Mouse (Mus musculus): ENCODE results near the gene Vdac2. TPM values are rescaled to one million over a fixed set of nuclear protein-coding genes. Genes with fewer than 3 reads are reported as not detected.

Vdac2 gene
- polyA plus RNA-seq, 1 experiment: 402 TPM

DNA sequence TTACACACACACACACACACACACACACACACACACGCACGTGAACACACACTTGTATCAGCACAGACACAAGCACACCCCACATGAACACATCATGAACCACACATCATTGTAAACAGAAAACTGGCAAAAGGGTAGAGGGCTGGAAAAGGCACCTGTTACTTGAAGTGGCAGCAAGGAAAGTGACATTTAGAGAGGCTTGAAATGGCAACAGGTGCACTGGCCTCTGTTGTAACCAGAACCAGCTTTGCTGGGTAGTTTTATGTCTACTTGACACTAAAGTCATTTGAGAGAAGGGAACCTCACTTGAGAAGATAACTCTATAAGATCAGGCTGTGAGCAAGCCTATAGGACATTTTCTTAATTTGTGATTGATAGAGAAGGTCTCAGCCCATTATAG is 15.6 kb upstream of the Vdac2 start:
- Histone ChIP-seq H3K4me3 (ENCODE audit: control insufficient read depth, low read depth, low read length) (no peak overlapping the region), H3K27me3 (ENCODE audit: control insufficient read depth, insufficient read depth, low read length) (no peaks in the 10 kb centered on the region), H3K36me3 (ENCODE audit: control insufficient read depth, insufficient read depth, low read length) (no peaks in the 10 kb centered on the region), H3K27ac (ENCODE audit: control insufficient read depth, insufficient read depth, low read depth, low read length) (no peak overlapping the region), H3K4me1 (ENCODE audit: control insufficient read depth, insufficient read depth, low read length) (no peaks in the 10 kb centered on the region)
- TF ChIP-seq POLR2A (IDR thresholded peaks at IDR 0.05; ENCODE audit: control insufficient read depth, low read depth, low read length) (no peak), CTCF (IDR thresholded peaks at IDR 0.05; ENCODE audit: control insufficient read depth, insufficient read depth, insufficient replicate concordance, low read depth, low read length) (no peak)

DNA sequence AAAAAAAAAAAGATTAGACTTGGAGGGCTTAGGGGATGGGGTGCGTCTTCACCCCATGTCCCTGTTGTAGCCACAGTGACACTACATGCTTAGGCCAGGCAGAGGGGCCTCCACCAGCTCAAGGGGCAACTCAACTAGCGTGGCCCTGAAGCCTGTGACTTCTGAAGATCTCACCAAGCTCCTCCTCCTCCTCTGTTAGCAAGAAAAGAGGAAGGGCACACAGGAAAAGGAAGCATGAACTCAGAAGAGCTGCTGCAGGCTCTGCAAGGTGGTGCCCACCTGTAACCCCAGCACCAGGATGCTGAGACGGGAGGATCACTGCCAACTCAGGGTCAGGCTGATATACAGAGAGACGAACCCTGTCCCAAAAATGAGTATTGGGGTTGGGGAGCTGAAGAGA is 13.7 kb upstream of the Vdac2 start:
- no peaks in the 10 kb centered on the region for H3K36me3 ChIP-seq (ENCODE audit: control insufficient read depth, insufficient read depth, low read length)
- no peaks in the 10 kb centered on the region for H3K4me1 ChIP-seq (ENCODE audit: control insufficient read depth, insufficient read depth, low read length)
- H3K27ac ChIP-seq (ENCODE audit: control insufficient read depth, insufficient read depth, low read depth, low read length): no peak overlapping the region
- TF ChIP-seq POLR2A (IDR thresholded peaks at IDR 0.05; ENCODE audit: control insufficient read depth, low read depth, low read length) (no peak), CTCF (IDR thresholded peaks at IDR 0.05; ENCODE audit: control insufficient read depth, insufficient read depth, insufficient replicate concordance, low read depth, low read length) (no peak)
- no peak overlapping the region for H3K4me3 ChIP-seq (ENCODE audit: control insufficient read depth, low read depth, low read length)
- no peaks in the 10 kb centered on the region for H3K27me3 ChIP-seq (ENCODE audit: control insufficient read depth, insufficient read depth, low read length)

DNA sequence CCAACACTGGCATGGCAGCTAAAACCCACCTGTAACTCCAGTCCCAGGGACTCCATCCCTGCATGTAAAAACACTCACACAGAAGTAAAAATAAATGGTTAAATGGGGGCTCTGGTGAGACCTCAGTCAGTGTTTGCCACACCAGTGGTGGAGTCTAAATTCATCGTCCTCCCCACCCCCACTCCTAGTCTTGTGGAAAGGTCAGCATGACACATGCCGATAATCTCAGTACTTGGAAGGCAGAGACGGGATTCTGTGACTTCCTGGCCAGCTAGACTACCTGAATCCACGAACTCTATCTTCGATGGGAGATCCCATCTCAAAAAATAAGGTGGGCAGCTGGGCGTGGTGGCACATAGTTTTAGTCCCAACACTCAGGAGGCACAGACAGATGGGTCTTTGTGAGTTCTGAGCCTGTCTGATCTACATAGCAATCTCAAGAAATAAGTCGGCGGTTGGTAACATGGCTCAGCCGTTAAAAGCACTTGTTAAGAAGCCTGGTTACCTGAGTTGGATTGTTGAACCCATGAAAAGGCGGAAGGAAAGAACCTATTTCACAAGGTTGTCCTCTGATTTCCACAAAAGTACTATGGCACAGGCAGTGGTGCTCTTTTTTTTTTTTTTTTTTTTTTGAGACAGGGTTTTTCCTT is 13.2 kb upstream of the Vdac2 start:
- Histone ChIP-seq H3K4me3 (ENCODE audit: control insufficient read depth, low read depth, low read length) (no peak overlapping the region), H3K27me3 (ENCODE audit: control insufficient read depth, insufficient read depth, low read length) (no peaks in the 10 kb centered on the region), H3K36me3 (ENCODE audit: control insufficient read depth, insufficient read depth, low read length) (no peaks in the 10 kb centered on the region), H3K27ac (ENCODE audit: control insufficient read depth, insufficient read depth, low read depth, low read length) (no peak overlapping the region), H3K4me1 (ENCODE audit: control insufficient read depth, insufficient read depth, low read length) (no peaks in the 10 kb centered on the region)
- no peak for TF ChIP-seq CTCF (IDR thresholded peaks at IDR 0.05; ENCODE audit: control insufficient read depth, insufficient read depth, insufficient replicate concordance, low read depth, low read length)
- TF ChIP-seq POLR2A (IDR thresholded peaks at IDR 0.05; ENCODE audit: control insufficient read depth, low read depth, low read length): no peak

DNA sequence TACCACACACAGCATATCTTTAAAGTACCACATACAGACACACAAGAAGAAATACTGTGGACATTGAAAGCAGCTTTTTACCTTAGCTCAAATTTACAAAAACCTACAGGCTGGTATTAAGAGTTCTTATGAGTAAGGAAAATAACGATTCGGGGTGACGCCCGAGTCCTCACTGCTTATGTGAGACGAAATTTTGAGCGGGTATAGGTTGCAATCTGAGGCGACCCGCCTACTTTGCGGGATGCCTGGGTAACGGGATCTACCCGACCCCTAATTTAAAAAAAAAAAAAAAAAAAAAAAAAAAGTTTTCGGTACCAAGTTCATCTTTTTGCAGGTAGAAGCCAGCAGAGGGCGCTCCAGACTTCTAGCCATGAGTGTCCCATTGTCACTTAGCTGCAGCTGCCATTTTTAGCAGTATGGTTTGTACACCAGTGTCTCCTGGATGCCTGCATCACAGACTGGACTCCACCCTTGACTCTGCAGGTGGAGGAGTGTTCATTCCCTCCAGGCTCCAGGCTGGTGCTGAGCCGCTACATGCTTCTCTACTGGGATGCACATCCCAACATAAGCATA is 12.4 kb upstream of the Vdac2 start:
- Histone ChIP-seq H3K27me3 (ENCODE audit: control insufficient read depth, insufficient read depth, low read length) (no peaks in the 10 kb centered on the region), H3K36me3 (ENCODE audit: control insufficient read depth, insufficient read depth, low read length) (no peaks in the 10 kb centered on the region), H3K27ac (ENCODE audit: control insufficient read depth, insufficient read depth, low read depth, low read length) (no peak overlapping the region), H3K4me3 (ENCODE audit: control insufficient read depth, low read depth, low read length) (no peak overlapping the region), H3K4me1 (ENCODE audit: control insufficient read depth, insufficient read depth, low read length) (no peaks in the 10 kb centered on the region)
- no peak for TF ChIP-seq POLR2A (IDR thresholded peaks at IDR 0.05; ENCODE audit: control insufficient read depth, low read depth, low read length)
- peak; percentile 40; the same call in 1 of the 2 replicates for TF ChIP-seq CTCF (IDR thresholded peaks at IDR 0.05; ENCODE audit: control insufficient read depth, insufficient read depth, insufficient replicate concordance, low read depth, low read length)

DNA sequence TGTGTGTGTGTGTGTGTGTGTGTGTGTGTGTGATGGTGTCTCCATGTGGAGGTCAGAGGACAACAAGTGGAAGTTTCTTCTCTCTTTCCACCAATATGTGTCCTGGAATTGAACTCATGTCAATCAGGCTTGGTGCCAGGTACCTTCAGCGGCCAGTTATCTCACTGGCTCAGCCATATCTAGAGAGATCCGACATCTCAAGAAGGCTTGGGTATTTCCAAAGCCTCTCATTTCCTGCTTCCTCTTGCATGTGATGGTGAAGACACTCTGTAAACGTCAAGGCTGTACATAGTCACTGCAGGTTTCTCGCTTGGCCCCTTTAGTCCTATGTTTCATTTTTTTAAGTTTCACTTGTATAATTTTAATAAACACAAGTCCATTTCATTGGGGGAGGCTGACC is 11.8 kb upstream of the Vdac2 start:
- Histone ChIP-seq H3K27me3 (ENCODE audit: control insufficient read depth, insufficient read depth, low read length) (no peaks in the 10 kb centered on the region), H3K36me3 (ENCODE audit: control insufficient read depth, insufficient read depth, low read length) (no peaks in the 10 kb centered on the region), H3K4me3 (ENCODE audit: control insufficient read depth, low read depth, low read length) (no peak overlapping the region), H3K4me1 (ENCODE audit: control insufficient read depth, insufficient read depth, low read length) (no peaks in the 10 kb centered on the region), H3K27ac (ENCODE audit: control insufficient read depth, insufficient read depth, low read depth, low read length) (no peak overlapping the region)
- TF ChIP-seq POLR2A (IDR thresholded peaks at IDR 0.05; ENCODE audit: control insufficient read depth, low read depth, low read length): no peak
- TF ChIP-seq CTCF (IDR thresholded peaks at IDR 0.05; ENCODE audit: control insufficient read depth, insufficient read depth, insufficient replicate concordance, low read depth, low read length): no peak

DNA sequence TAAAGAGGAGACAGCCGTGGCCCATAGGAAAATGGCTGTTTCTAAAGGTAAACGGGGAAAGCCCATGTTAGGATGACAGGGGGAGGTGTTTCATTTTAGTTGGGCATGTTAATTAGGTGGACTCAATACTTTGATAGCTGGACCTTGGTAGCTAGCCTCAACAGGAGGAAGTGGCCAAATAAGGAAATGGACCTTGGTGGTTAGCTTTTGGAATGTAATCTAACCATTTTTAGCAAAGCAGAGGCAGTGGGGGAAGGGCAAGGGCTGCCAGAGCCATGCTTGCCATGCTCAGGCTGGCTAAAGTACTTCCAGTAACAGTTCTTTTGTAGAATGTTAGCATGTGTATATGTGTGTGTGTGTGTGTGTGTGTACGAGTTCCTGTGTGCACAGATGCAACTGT is 11.2 kb upstream of the Vdac2 start:
- TF ChIP-seq CTCF (IDR thresholded peaks at IDR 0.05; ENCODE audit: control insufficient read depth, insufficient read depth, insufficient replicate concordance, low read depth, low read length) (no peak), POLR2A (IDR thresholded peaks at IDR 0.05; ENCODE audit: control insufficient read depth, low read depth, low read length) (no peak)
- Histone ChIP-seq H3K27ac (ENCODE audit: control insufficient read depth, insufficient read depth, low read depth, low read length) (no peak overlapping the region), H3K36me3 (ENCODE audit: control insufficient read depth, insufficient read depth, low read length) (no peaks in the 10 kb centered on the region), H3K4me3 (ENCODE audit: control insufficient read depth, low read depth, low read length) (no peak overlapping the region), H3K4me1 (ENCODE audit: control insufficient read depth, insufficient read depth, low read length) (no peaks in the 10 kb centered on the region), H3K27me3 (ENCODE audit: control insufficient read depth, insufficient read depth, low read length) (no peaks in the 10 kb centered on the region)

DNA sequence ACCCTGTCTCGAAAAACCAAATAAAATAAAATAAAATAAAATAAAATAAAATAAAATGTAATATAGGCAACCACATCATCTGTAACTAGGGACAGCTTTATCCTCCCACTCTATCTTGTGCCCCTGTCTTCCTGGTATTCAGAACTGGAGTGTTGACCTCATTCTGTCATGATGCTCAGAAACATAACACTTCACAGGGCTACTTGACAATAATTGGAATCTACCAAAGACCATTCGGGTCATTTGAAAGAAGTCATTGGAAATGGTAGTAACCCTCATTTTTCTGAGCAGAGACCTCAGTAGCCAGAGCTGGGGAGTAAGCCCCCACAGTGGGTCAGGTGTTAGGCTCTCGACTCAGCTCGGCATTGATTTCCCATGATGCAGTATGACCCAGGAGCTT is 10.4 kb upstream of the Vdac2 start:
- H3K27me3 ChIP-seq (ENCODE audit: control insufficient read depth, insufficient read depth, low read length): no peaks in the 10 kb centered on the region
- no peak for TF ChIP-seq POLR2A (IDR thresholded peaks at IDR 0.05; ENCODE audit: control insufficient read depth, low read depth, low read length)
- TF ChIP-seq CTCF (IDR thresholded peaks at IDR 0.05; ENCODE audit: control insufficient read depth, insufficient read depth, insufficient replicate concordance, low read depth, low read length): no peak
- H3K36me3 ChIP-seq (ENCODE audit: control insufficient read depth, insufficient read depth, low read length): no peaks in the 10 kb centered on the region
- H3K4me1 ChIP-seq (ENCODE audit: control insufficient read depth, insufficient read depth, low read length): no peaks in the 10 kb centered on the region
- H3K4me3 ChIP-seq (ENCODE audit: control insufficient read depth, low read depth, low read length): no peak overlapping the region
- no peak overlapping the region for H3K27ac ChIP-seq (ENCODE audit: control insufficient read depth, insufficient read depth, low read depth, low read length)
